ENCODE assay signal across 22 mouse cellular contexts in genomic region chr2:21258281-21258680, GRCm38 (mm10). TPM values are rescaled to one million over a fixed set of nuclear protein-coding genes. Genes with fewer than 3 reads are reported as not detected.
DNase-seq lines count a peak whose midpoint lies in the region; ATAC-seq and TF ChIP-seq lines count a peak whose summit lies in the region.
"Had no signal": no experiment of that assay in that cellular context is flagged by ENCODE, and none has a peak within 500 bp of the region (broad histone marks: within the 10 kb centered on the region; RNA-seq: fewer than 3 reads in every experiment).

No protein-coding gene starts in this region.

- no peak for TF ChIP-seq POLR2A in liver, adult 2 months (IDR thresholded peaks at IDR 0.05; ENCODE audit: extremely low read depth, insufficient read depth, low read length)

- H3K9me3 ChIP-seq in liver, postnatal 0 days (ENCODE audit: low read length), result no peaks in the 10 kb centered on the region
- no peaks in the 10 kb centered on the region for H3K9me3 ChIP-seq in forebrain, embryonic 16.5 days (ENCODE audit: control insufficient read depth, low read length)
- H3K9me3 ChIP-seq: embryonic facial prominence, embryonic 10.5 days; embryonic facial prominence, embryonic 12.5 days; forebrain, embryonic 13.5 days; forebrain, embryonic 15.5 days; G1E had no signal

- no peaks in the 10 kb centered on the region for H3K36me3 ChIP-seq in liver, adult 2 months (ENCODE audit: control insufficient read depth, insufficient read depth, low read length)
- no peaks in the 10 kb centered on the region for H3K36me3 ChIP-seq in liver, postnatal 0 days (replicated peaks; ENCODE audit: insufficient read depth, low read length)
- H3K36me3 ChIP-seq in forebrain, embryonic 16.5 days (ENCODE audit: control insufficient read depth, insufficient read depth), result no peaks in the 10 kb centered on the region
- H3K36me3 ChIP-seq: embryonic facial prominence, embryonic 10.5 days; embryonic facial prominence, embryonic 12.5 days; forebrain, embryonic 15.5 days; G1E had no signal

- no peak overlapping the region for H3K27ac ChIP-seq in liver, adult 2 months (replicated peaks; ENCODE audit: insufficient read depth, low read depth, low read length)
- no peak overlapping the region for H3K27ac ChIP-seq in liver, postnatal 0 days (ENCODE audit: low read depth)
- no peak overlapping the region for H3K27ac ChIP-seq in forebrain, embryonic 16.5 days (ENCODE audit: low read length)
- H3K27ac ChIP-seq: embryonic facial prominence, embryonic 10.5 days; embryonic facial prominence, embryonic 12.5 days; forebrain, embryonic 13.5 days; forebrain, embryonic 15.5 days had no signal

- no peak for ATAC-seq in liver, postnatal 0 days
- ATAC-seq in forebrain, embryonic 16.5 days, result no peak
- ATAC-seq: CD4-positive, CD25-positive, alpha-beta regulatory T cell, adult 4 months; forebrain, embryonic 13.5 days; forebrain, embryonic 15.5 days had no signal

- no peak for TF ChIP-seq CTCF in liver, adult 2 months (IDR thresholded peaks at IDR 0.05; ENCODE audit: low read depth, low read length)
- no peak for TF ChIP-seq CTCF in liver, postnatal 0 days (IDR thresholded peaks at IDR 0.05; ENCODE audit: low read depth)

- H3K9ac ChIP-seq in liver, adult 2 months (ENCODE audit: low read depth, low read length), result no peak overlapping the region
- H3K9ac ChIP-seq in liver, postnatal 0 days (replicated peaks), result no peak overlapping the region
- no peak overlapping the region for H3K9ac ChIP-seq in forebrain, embryonic 16.5 days (replicated peaks; ENCODE audit: low read depth, low read length)
- H3K9ac ChIP-seq: embryonic facial prominence, embryonic 12.5 days; forebrain, embryonic 13.5 days; forebrain, embryonic 15.5 days had no signal

- no peak overlapping the region for H3K4me2 ChIP-seq in liver, postnatal 0 days (ENCODE audit: low read depth, low read length)
- H3K4me2 ChIP-seq in forebrain, embryonic 16.5 days (ENCODE audit: low read length), result no peak overlapping the region
- H3K4me2 ChIP-seq: embryonic facial prominence, embryonic 12.5 days; forebrain, embryonic 13.5 days; forebrain, embryonic 15.5 days had no signal

- peak; percentile 18 for DNase-seq in adrenal gland, adult 2 months
- no peak for DNase-seq in adrenal gland, postnatal 25 days
- DNase-seq in liver, adult 2 months (ENCODE audit: extremely low read depth, low read depth, low spot score), result peak; percentile 65
- no peak for DNase-seq in liver, postnatal 0 days
- peak; percentile 47 for DNase-seq in Muller cell, postnatal 12 days (ENCODE audit: inconsistent ontology term)
- DNase-seq in adipocyte (ENCODE audit: low spot score), result peak; percentile 17
- no peak for DNase-seq in MN1 (ENCODE audit: low spot score)
- DNase-seq: adrenal gland, adult 8-10 months; adrenal gland, postnatal 14 days; B cell, adult 2 months; cerebellum, adult 11-12 months; cerebellum, adult 2 months; cerebellum, adult 9-10 months; cerebellum, postnatal 10 days had no signal

- WGBS in liver, adult 2 months, result 21% methylated on average over 4 of the region's 4 CpGs
- WGBS in liver, postnatal 0 days (ENCODE audit: insufficient replicate concordance), result 60% methylated on average over 4 of the region's 4 CpGs
- WGBS in forebrain, embryonic 16.5 days, result 88% methylated on average over 4 of the region's 4 CpGs

- no peak for TF ChIP-seq EP300 in liver, postnatal 0 days (IDR thresholded peaks at IDR 0.05; ENCODE audit: low read depth)

- no peaks in the 10 kb centered on the region for H3K27me3 ChIP-seq in liver, adult 2 months (ENCODE audit: control insufficient read depth, insufficient read depth, low read length)
- H3K27me3 ChIP-seq in liver, postnatal 0 days (ENCODE audit: insufficient read depth, low read length), result no peaks in the 10 kb centered on the region
- H3K27me3 ChIP-seq in forebrain, embryonic 16.5 days (replicated peaks; ENCODE audit: control insufficient read depth, insufficient read depth, low read length), result no peaks in the 10 kb centered on the region
- H3K27me3 ChIP-seq: CH12.LX; embryonic facial prominence, embryonic 12.5 days; forebrain, embryonic 13.5 days; forebrain, embryonic 15.5 days had no signal

- H3K4me1 ChIP-seq in liver, adult 2 months (ENCODE audit: control insufficient read depth, insufficient read depth, low read length), result peaks cover 8% of the 10 kb centered on the region
- H3K4me1 ChIP-seq in liver, postnatal 0 days (ENCODE audit: insufficient read depth), result 0 out of 2 replicates have a peak, but pooled peaks cover 5% of the 10 kb centered on the region
- peaks cover 7% of the 10 kb centered on the region; the same call in 1 of the 2 replicates for H3K4me1 ChIP-seq in forebrain, embryonic 16.5 days (replicated peaks; ENCODE audit: control insufficient read depth, insufficient read depth, low read length)
- H3K4me1 ChIP-seq: embryonic facial prominence, embryonic 12.5 days had no signal

- no peaks in the 10 kb centered on the region for H3K79me2 ChIP-seq in liver, adult 2 months (ENCODE audit: control insufficient read depth, insufficient read depth, low read length)

- no peak overlapping the region for H3K4me3 ChIP-seq in liver, adult 2 months (ENCODE audit: insufficient read depth, low read depth, low read length)
- H3K4me3 ChIP-seq in liver, postnatal 0 days (ENCODE audit: low read depth, low read length), result no peak overlapping the region
- H3K4me3 ChIP-seq in forebrain, embryonic 16.5 days (replicated peaks; ENCODE audit: low read length), result no peak overlapping the region
- H3K4me3 ChIP-seq: embryonic facial prominence, embryonic 10.5 days; embryonic facial prominence, embryonic 12.5 days; forebrain, embryonic 13.5 days; forebrain, embryonic 15.5 days had no signal

RNA-seq across cellular contexts. Expression of gene Thnsl1, which starts 52.8 kb away (rescaled TPM):
- total RNA-seq in adrenal gland, adult 2 months (2021), result 1 to 10 TPM; 5.0 to 6.5 TPM
- 2.6 and 2.8 TPM in 2 replicates for polyA plus RNA-seq in adrenal gland, adult 2 months (2012; rRNA removed)
- 6.9 and 10.9 TPM in 2 replicates for total RNA-seq in adrenal gland, postnatal 25 days (2021)
- total RNA-seq in liver, adult 2 months (2014; rRNA removed), result 3.5 and 4.0 TPM in 2 replicates
- 1.2 and 2.0 TPM in 2 replicates for polyA plus RNA-seq in liver, adult 2 months (2012; rRNA removed)
- polyA plus RNA-seq in liver, postnatal 0 days (2015; fragmentation: Nextera tagmentation; extraction: Ambion mirVana), result 2.0 and 2.1 TPM in 2 replicates
- polyA plus RNA-seq in forebrain, embryonic 16.5 days (2015; fragmentation: Nextera tagmentation; extraction: Ambion mirVana), result 25.4 and 28.8 TPM in 2 replicates

RNA-seq across cellular contexts. Expression of gene Enkur, which starts 53.1 kb away (rescaled TPM):
- total RNA-seq in adrenal gland, adult 2 months (2021), result 1 to 10 TPM in 1 of 2 experiments, under 1 TPM in 1; 0.81 to 1.4 TPM
- not detected in 2 replicates for polyA plus RNA-seq in adrenal gland, adult 2 months (2012; rRNA removed)
- total RNA-seq in adrenal gland, postnatal 25 days (2021), result 1.2 TPM in 1 of 2 replicates, not detected in the other
- not detected in 2 replicates for total RNA-seq in liver, adult 2 months (2014; rRNA removed)
- not detected in 2 replicates for polyA plus RNA-seq in liver, adult 2 months (2012; rRNA removed)
- 0.14 and 0.19 TPM in 2 replicates for polyA plus RNA-seq in liver, postnatal 0 days (2015; fragmentation: Nextera tagmentation; extraction: Ambion mirVana)
- 2.7 and 3.4 TPM in 2 replicates for polyA plus RNA-seq in forebrain, embryonic 16.5 days (2015; fragmentation: Nextera tagmentation; extraction: Ambion mirVana)
- polyA plus RNA-seq: G1E had no signal

Comparison
In these comparisons a context has a peak if more than half of its experiments do, and no peak if none do; other contexts are left out.
1. DNase-seq: peak in adrenal gland, adult 2 months (single experiment), liver, adult 2 months (single experiment), Muller cell, postnatal 12 days (single experiment) and adipocyte (single experiment); none in adrenal gland, postnatal 25 days (single experiment), liver, postnatal 0 days (single experiment) and MN1 (single experiment).